13 mouse cellular contexts compared by ENCODE assay signal in the genomic region with DNA sequence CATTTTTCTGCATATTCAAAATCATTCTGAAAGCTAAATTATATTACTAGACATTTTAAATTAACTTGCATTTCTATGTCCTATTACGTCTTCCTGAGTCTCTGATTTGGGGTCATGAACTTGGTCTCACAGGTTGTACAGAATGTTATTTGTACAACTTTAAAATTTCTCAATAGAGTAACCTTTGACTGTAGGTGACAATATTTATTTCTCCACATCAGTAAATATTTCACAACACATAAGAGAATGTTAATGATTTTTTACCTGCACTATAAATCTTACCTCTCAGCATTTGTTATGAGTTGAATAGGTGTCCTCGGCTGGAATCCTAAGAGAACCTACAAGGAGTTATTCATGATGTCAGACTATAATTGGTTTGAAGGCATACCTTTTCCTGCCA. TPM values are rescaled to one million over a fixed set of nuclear protein-coding genes. Genes with fewer than 3 reads are reported as not detected.
"Had no signal": no experiment of that assay in that cellular context is flagged by ENCODE, and none has a peak within 500 bp of the region (broad histone marks: within the 10 kb centered on the region; RNA-seq: fewer than 3 reads in every experiment).

A gene (plus strand): TSS at position 301 of the 400 bp plus-strand sequence.

RNA-seq across cellular contexts. Expression of the gene that starts here (rescaled TPM):
- total RNA-seq: neutrophil, adult 5-6 weeks had no signal
- polyA plus RNA-seq: neural tube, embryonic 13.5 days; neural tube, embryonic 14.5 days; neural tube, embryonic 15.5 days; small intestine, adult 2 months; spleen, adult 2 months; stomach, embryonic 14.5 days; stomach, embryonic 15.5 days; stomach, postnatal 0 days; testis, adult 2 months; thymus, adult 2 months; thymus, postnatal 0 days; urinary bladder, adult 2 months had no signal
